Mouse (Mus musculus) mesoderm, embryonic 11.5 days (tissue): ENCODE measurements around the gene Hoxa9.

Experiments
- DNase-seq: peaks from one replicate; pipeline ENCODE4 v3.0.0-alpha.2; 2012; ENCODE audit warnings: low read depth, low spot score

Gene Hoxa9

GRCm38 (mm10) chr6:52230516-52231165 is at the start of gene Hoxa9:
Gene Hoxa9 (minus strand): TSS chr6:52231089.
- DNase-seq, result peak; percentile 80

GRCm38 (mm10) chr6:52276920-52277319 is 46.0 kb upstream of the Hoxa9 start:
- DNase-seq, result no peak

- DNase-seq, result no peak
Observed at GRCm38 (mm10) chr6:52276382-52276781, 45.5 kb upstream of the Hoxa9 start.

GRCm38 (mm10) chr6:52275563-52276280 is 44.8 kb upstream of the Hoxa9 start:
- no peak for DNase-seq

GRCm38 (mm10) chr6:52274576-52274975 is 43.7 kb upstream of the Hoxa9 start:
- DNase-seq, result no peak

- no peak for DNase-seq
Observed at GRCm38 (mm10) chr6:52273656-52274280, 42.9 kb upstream of the Hoxa9 start.

- DNase-seq, result no peak
Observed at GRCm38 (mm10) chr6:52272766-52273655, 42.1 kb upstream of the Hoxa9 start.

GRCm38 (mm10) chr6:52270494-52271480 is 39.9 kb upstream of the Hoxa9 start:
- no peak for DNase-seq

- DNase-seq, result no peak
Observed at GRCm38 (mm10) chr6:52268756-52269155, 37.9 kb upstream of the Hoxa9 start.

GRCm38 (mm10) chr6:52268341-52268740 is 37.5 kb upstream of the Hoxa9 start:
- no peak for DNase-seq

- DNase-seq, result no peak
Observed at GRCm38 (mm10) chr6:52267691-52268090, 36.8 kb upstream of the Hoxa9 start.

- DNase-seq, result no peak
Observed at GRCm38 (mm10) chr6:52267221-52267620, 36.3 kb upstream of the Hoxa9 start.

GRCm38 (mm10) chr6:52266666-52266985 is 35.7 kb upstream of the Hoxa9 start:
- DNase-seq, result no peak

GRCm38 (mm10) chr6:52265913-52266665 is 35.2 kb upstream of the Hoxa9 start:
- DNase-seq, result no peak

- no peak for DNase-seq
Observed at GRCm38 (mm10) chr6:52265306-52265912, 34.5 kb upstream of the Hoxa9 start.

- no peak for DNase-seq
Observed at GRCm38 (mm10) chr6:52264106-52264790, 33.4 kb upstream of the Hoxa9 start.

- no peak for DNase-seq
Observed at GRCm38 (mm10) chr6:52263321-52263585, 32.4 kb upstream of the Hoxa9 start.

GRCm38 (mm10) chr6:52262463-52263320 is 31.8 kb upstream of the Hoxa9 start:
- DNase-seq, result no peak
